Mouse (Mus musculus) liver, adult 2 months (tissue): ENCODE measurements around the gene Mgat4e. TPM values are rescaled to one million over a fixed set of nuclear protein-coding genes. Genes with fewer than 3 reads are reported as not detected.

Source experiments
- DNase-seq: peaks from one replicate; pipeline ENCODE4 v3.0.0-alpha.2; 2011; ENCODE audit warnings: low read depth, low spot score; ENCODE audit errors: extremely low read depth
- H3K27ac ChIP-seq: fragments of 200-500 bp; replicated peaks from 2 replicates; pipeline ENCODE4 v1.5.1; 2012; ENCODE audit warnings: low read depth, mild to moderate bottlenecking, control low read depth, inconsistent platforms, low read length; ENCODE audit not compliant: insufficient read depth
- H3K27me3 ChIP-seq: fragments of 200-500 bp; 2 replicates; pipeline ENCODE4 v1.6.1; 2012; ENCODE audit warnings: mild to moderate bottlenecking, moderate library complexity, low read length, inconsistent platforms; ENCODE audit not compliant: control insufficient read depth, insufficient read depth
- H3K36me3 ChIP-seq: fragments of 200-500 bp; 2 replicates; pipeline ENCODE4 v1.6.1; 2012; ENCODE audit warnings: low read length, inconsistent platforms; ENCODE audit not compliant: control insufficient read depth, insufficient read depth
- H3K4me1 ChIP-seq: fragments of 200-500 bp; 2 replicates; pipeline ENCODE4 v1.6.1; 2011; ENCODE audit warnings: low read length; ENCODE audit not compliant: control insufficient read depth, insufficient read depth
- H3K4me3 ChIP-seq: fragments of 200-500 bp; 2 replicates; pipeline ENCODE4 v1.5.1; 2011; ENCODE audit warnings: low read depth, mild to moderate bottlenecking, control low read depth, low read length, moderate library complexity; ENCODE audit not compliant: insufficient read depth
- H3K79me2 ChIP-seq: fragments of 200-500 bp; 2 replicates; pipeline ENCODE4 v1.6.1; 2012; ENCODE audit warnings: inconsistent platforms, mild to moderate bottlenecking, low read length, moderate library complexity; ENCODE audit not compliant: control insufficient read depth, insufficient read depth
- H3K9ac ChIP-seq: fragments of 200-500 bp; 2 replicates; pipeline ENCODE4 v1.6.1; 2012; ENCODE audit warnings: low read depth, mild to moderate bottlenecking, control low read depth, inconsistent platforms, low read length
- CTCF ChIP-seq: fragments of 200-500 bp; IDR thresholded peaks from 2 replicates; pipeline ENCODE4 v1.5.1; 2011; ENCODE audit warnings: low read depth, low read length, control low read depth
- POLR2A ChIP-seq: fragments of 200-500 bp; IDR thresholded peaks from 2 replicates; pipeline ENCODE4 v1.6.1; 2011; ENCODE audit warnings: low read length, control low read depth; ENCODE audit not compliant: insufficient read depth; ENCODE audit errors: extremely low read depth
- WGBS: fragments of 180-500 bp; shearing (Covaris S2); methylation state at CpG from one replicate; pipeline ENCODE4 v1.1.7; 2018; 5-methylcytosine and 5-hydroxymethylcytosine counted together
- polyA plus RNA-seq: library from polyadenylated mRNA; depleted of rRNA; stranded (reverse); fragments of >200 nt; gene quantifications from 2 replicates; pipeline ENCODE4 v1.2.3, GENCODE M21; 2012
- total RNA-seq: library from RNA; depleted of rRNA; stranded (reverse); fragments of >200 nt; gene quantifications from 2 replicates; pipeline ENCODE4 v1.2.3, GENCODE M21; 2014

Mgat4e gene
- total and polyA plus RNA-seq, 2 experiments, result not detected

- no peak overlapping the region for H3K27ac ChIP-seq
- WGBS, result 82% methylated on average over 6 of the region's 6 CpGs
- H3K27me3 ChIP-seq, result no peaks in the 10 kb centered on the region
- H3K4me1 ChIP-seq, result peaks cover 18% of the 10 kb centered on the region
- TF ChIP-seq POLR2A, result no peak
- TF ChIP-seq CTCF, result no peak
- peaks cover 39% of the 10 kb centered on the region; the same call in 1 of the 2 replicates for H3K79me2 ChIP-seq
- no peak overlapping the region for H3K4me3 ChIP-seq
- H3K36me3 ChIP-seq, result no peaks in the 10 kb centered on the region
- DNase-seq, result no peak
- H3K9ac ChIP-seq, result no peak overlapping the region
These were observed 28.1 kb upstream of the Mgat4e start for GRCm38 (mm10) chr1:134577384-134578120.

DNA sequence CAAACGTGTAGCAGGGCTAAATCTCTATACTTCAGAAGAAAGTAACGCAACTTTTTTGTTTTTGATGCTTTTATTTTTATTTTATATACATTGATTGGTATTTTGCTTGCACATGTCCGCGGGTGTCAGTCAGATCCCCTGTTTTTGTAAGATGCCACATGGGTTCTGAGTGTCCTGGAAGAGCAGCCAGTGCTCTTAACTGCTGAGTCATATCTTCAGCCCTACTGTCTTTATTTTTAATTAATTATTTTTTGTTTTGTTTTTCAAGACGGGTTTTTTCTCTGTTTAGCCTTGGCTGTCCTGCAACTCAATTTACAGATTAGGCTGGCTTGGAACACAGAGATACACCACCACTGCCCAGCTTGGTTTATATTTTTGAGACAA, 24.4 kb upstream of the Mgat4e start:
- TF ChIP-seq POLR2A, result no peak
- TF ChIP-seq CTCF, result no peak
- Histone ChIP-seq H3K27me3 (no peaks in the 10 kb centered on the region), H3K36me3 (no peaks in the 10 kb centered on the region), H3K4me3 (no peak overlapping the region), H3K4me1 (peaks cover 16% of the 10 kb centered on the region), H3K9ac (no peak overlapping the region), H3K27ac (no peak overlapping the region), H3K79me2 (peaks cover 40% of the 10 kb centered on the region; the same call in 1 of the 2 replicates)
- DNase-seq, result no peak
- WGBS, result 74% methylated on average over 5 of the region's 5 CpGs

GRCm38 (mm10) chr1:134573300-134573931, 23.9 kb upstream of the Mgat4e start:
- H3K27ac ChIP-seq, result no peak overlapping the region
- 64% methylated on average over 1 of the region's 1 CpGs for WGBS
- H3K79me2 ChIP-seq, result peaks cover 44% of the 10 kb centered on the region; the same call in 1 of the 2 replicates
- no peaks in the 10 kb centered on the region for H3K36me3 ChIP-seq
- peaks cover 16% of the 10 kb centered on the region for H3K4me1 ChIP-seq
- H3K27me3 ChIP-seq, result no peaks in the 10 kb centered on the region
- no peak for DNase-seq
- no peak overlapping the region for H3K4me3 ChIP-seq
- H3K9ac ChIP-seq, result no peak overlapping the region
- TF ChIP-seq POLR2A (no peak), CTCF (no peak)

GRCm38 (mm10) chr1:134570631-134571030, 21.1 kb upstream of the Mgat4e start:
- H3K4me1 ChIP-seq, result peaks cover 17% of the 10 kb centered on the region
- WGBS, result 74% methylated on average over 3 of the region's 3 CpGs
- TF ChIP-seq CTCF, result no peak
- no peak for TF ChIP-seq POLR2A
- no peaks in the 10 kb centered on the region for H3K27me3 ChIP-seq
- no peak overlapping the region for H3K27ac ChIP-seq
- H3K79me2 ChIP-seq, result peaks cover 50% of the 10 kb centered on the region
- H3K36me3 ChIP-seq, result no peaks in the 10 kb centered on the region
- DNase-seq, result no peak
- no peak overlapping the region for H3K4me3 ChIP-seq
- no peak overlapping the region for H3K9ac ChIP-seq

- H3K4me3 ChIP-seq, result no peak overlapping the region
- no peaks in the 10 kb centered on the region for H3K36me3 ChIP-seq
- H3K27ac ChIP-seq, result no peak overlapping the region
- H3K9ac ChIP-seq, result no peak overlapping the region
- WGBS, result 88% methylated on average over 9 of the region's 9 CpGs
- no peaks in the 10 kb centered on the region for H3K27me3 ChIP-seq
- TF ChIP-seq CTCF, result no peak
- TF ChIP-seq POLR2A, result no peak
- peaks cover 13% of the 10 kb centered on the region for H3K4me1 ChIP-seq
- DNase-seq, result no peak
- H3K79me2 ChIP-seq, result peaks cover 45% of the 10 kb centered on the region
These were observed 20.7 kb upstream of the Mgat4e start for GRCm38 (mm10) chr1:134570171-134570570.

DNA sequence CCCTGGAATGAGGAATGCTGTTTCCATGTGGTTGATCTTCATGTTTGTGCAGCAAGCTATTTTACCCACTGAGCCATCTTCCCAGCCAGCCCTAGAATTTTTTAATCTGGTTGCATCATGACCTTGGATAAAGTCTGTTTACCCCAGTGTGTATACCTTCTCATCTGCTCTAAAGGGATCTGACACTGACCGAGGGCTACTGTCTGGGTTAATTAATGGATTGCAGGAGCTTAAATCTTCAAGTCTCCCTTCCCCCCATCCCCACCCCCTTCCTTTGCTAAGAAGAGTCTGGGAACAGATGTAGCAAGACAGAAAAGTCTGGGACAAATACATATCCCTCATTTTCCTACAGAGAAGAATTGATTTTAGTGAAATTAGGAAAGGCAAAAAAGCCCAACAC, 18.0 kb upstream of the Mgat4e start:
- peaks cover 48% of the 10 kb centered on the region for H3K79me2 ChIP-seq
- WGBS, result 19% methylated on average over 1 of the region's 1 CpGs
- H3K27me3 ChIP-seq, result no peaks in the 10 kb centered on the region
- no peak overlapping the region for H3K4me3 ChIP-seq
- TF ChIP-seq POLR2A (no peak), CTCF (no peak)
- H3K27ac ChIP-seq, result no peak overlapping the region
- DNase-seq, result no peak
- no peaks in the 10 kb centered on the region for H3K36me3 ChIP-seq
- H3K4me1 ChIP-seq, result peaks cover 11% of the 10 kb centered on the region; the same call in 1 of the 2 replicates
- H3K9ac ChIP-seq, result no peak overlapping the region
